Mouse (Mus musculus): ENCODE results near the gene Akr1c21.

GRCm38 (mm10) chr13:4559143-4559542, 14.7 kb upstream of the Akr1c21 start:
- TF ChIP-seq CTCF (IDR thresholded peaks at IDR 0.05; ENCODE audit: extremely low read depth, insufficient read depth, insufficient read length, insufficient replicate concordance) (no peak), POLR2A (IDR thresholded peaks at IDR 0.05; ENCODE audit: low read depth, low read length) (no peak)
